Mouse (Mus musculus) spleen, adult 10 weeks (tissue): ENCODE measurements around the gene Serpina1f. TPM values are rescaled to one million over a fixed set of nuclear protein-coding genes. Genes with fewer than 3 reads are reported as not detected.

ENCODE experiments used
- polyA plus RNA-seq: library from polyadenylated mRNA; stranded (reverse); fragments of 350-450 nt; fragmentation: Illumina TruSeq; extraction: RNeasy Lipid Tissue Mini Kit (QIAGEN cat#74804); gene quantifications from one replicate; pipeline ENCODE4 v1.2.3, GENCODE M21; 2015; ENCODE audit warnings: low replicate concordance; ENCODE audit not compliant: insufficient read depth

Serpina1f gene
- polyA plus RNA-seq, result not detected

DNA sequence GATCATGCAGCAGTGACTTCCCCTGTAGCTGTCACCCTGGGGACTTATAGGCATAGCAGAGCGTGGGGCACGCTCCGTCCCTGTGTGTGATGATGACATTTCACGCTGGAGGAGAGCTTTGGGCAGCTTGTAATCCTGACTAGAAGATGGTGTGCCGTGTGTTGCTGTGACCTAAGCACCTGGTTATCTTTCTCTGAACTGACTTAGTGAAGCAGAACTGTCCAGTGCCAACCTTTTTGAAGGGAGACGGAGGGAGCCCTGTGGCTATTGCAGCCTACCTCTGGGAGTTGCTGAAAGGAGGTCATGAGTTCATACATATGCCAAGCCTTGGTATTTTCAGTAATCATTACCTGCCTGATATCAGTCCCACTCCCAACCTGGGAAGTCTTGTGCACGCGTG is at the start of gene Serpina1f:
Gene Serpina1f (minus strand): TSS at position 101 of the 400 bp plus-strand sequence.

DNA sequence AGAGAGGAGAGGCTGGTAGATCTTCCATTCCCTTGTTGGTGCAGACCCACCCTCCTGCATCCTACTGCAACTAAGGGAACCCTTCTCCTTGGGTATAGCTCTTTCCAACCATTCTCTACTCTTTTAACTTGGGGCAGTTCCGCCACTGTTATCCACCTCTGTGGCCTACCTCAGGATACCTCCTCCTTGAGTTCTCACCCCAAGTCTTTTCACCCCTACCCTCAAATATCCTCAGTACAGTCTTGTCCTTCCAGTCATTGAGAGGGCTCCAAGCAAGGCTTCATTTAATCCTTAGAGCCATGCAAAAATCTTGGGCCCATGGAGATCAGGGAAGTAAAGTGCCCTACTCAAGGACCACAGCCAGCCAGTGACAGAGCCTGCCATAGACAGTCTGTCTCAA is 19.3 kb downstream of the Serpina1f start, which contains the start of gene Serpina16:
Gene Serpina16 (minus strand): TSS at position 101 of the 400 bp plus-strand sequence.

DNA sequence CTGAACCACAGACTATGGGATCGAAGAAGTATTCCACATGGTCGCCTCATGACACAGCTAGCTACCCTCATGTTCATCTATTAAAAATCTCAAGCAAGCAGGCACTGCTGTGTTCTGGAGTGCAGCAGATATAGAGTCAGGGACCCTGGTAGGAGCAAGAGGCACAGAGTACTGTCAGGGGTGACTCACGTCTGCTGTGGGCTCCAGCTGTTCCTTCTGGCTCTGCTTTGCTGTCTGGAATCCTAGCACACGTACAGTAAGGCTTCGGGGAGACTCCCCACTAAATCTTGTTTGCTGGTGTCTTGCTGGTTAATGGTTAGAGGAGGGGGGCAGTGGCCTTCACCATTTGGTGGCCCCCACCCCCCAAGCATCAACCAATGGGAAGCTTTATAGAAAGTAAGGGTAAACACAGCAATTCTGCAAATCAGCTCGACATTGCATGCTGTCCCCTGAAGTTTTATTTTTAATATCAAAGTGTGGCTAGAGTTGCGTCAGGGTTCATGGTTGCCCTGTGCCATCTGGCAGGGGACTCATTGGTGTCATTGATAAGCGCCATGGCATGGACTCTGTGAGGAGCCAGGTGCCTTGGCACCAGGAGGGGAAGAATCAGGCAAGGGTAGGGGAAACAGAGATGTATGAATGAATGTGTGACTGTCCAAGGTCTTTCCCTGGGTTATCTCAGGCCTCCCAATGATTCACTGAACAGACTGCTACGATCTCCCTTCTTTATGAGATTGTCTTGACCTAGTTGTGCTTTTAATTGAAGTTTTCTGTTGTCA is 38.3 kb downstream of the Serpina1f start, which contains the start of gene Serpina6:
Gene Serpina6 (minus strand): TSS at position 365 of the 779 bp plus-strand sequence.

Other genes starting within 250 kb of the Serpina1f start
- gene Ifi27l2b, start 238.3 kb downstream of the Serpina1f start, polyA plus RNA-seq, result not detected
- gene Ppp4r4, start 163.2 kb downstream of the Serpina1f start, polyA plus RNA-seq, result 1.2 TPM
- gene Serpina10, start 64.1 kb downstream of the Serpina1f start, polyA plus RNA-seq, result 2.3 TPM
- gene Serpina6, start 38.3 kb downstream of the Serpina1f start, polyA plus RNA-seq, result not detected
- not detected for gene Serpina16, start 19.4 kb downstream of the Serpina1f start, polyA plus RNA-seq
- 0.39 TPM for gene Serpina1d, start 78.1 kb upstream of the Serpina1f start, polyA plus RNA-seq
- 6.7 TPM for gene Serpina1b, start 134.8 kb upstream of the Serpina1f start, polyA plus RNA-seq
- gene Serpina1a, start 168.0 kb upstream of the Serpina1f start, polyA plus RNA-seq, result 0.65 TPM
- gene Serpina1c, start 209.4 kb upstream of the Serpina1f start, polyA plus RNA-seq, result 2.2 TPM